Mouse (Mus musculus): ENCODE results near the gene G430095P16Rik.

- no peak for TF ChIP-seq CTCF (IDR thresholded peaks at IDR 0.05; ENCODE audit: insufficient read depth, low read length)
- TF ChIP-seq POLR2A (IDR thresholded peaks at IDR 0.05; ENCODE audit: borderline replicate concordance, extremely low read depth, low read depth, low read length): no peak
Measured at GRCm38 (mm10) chr8:84677305-84677704, 45.5 kb upstream of the G430095P16Rik start.

Measured in lung, adult 2 months (tissue).